Mouse (Mus musculus) forebrain, embryonic 10.5 days (tissue): ENCODE results near the gene Clstn3. TPM values are rescaled to one million over a fixed set of nuclear protein-coding genes. Genes with fewer than 3 reads are reported as not detected.

ENCODE experiments used
- DNase-seq: peaks from one replicate; pipeline ENCODE4 v3.0.0-alpha.2; 2017; ENCODE audit warnings: low spot score; ENCODE audit errors: extremely low spot score
- H3K27ac ChIP-seq: fragments of 300-500 bp; sonication (generic); 2 replicates; pipeline ENCODE4 v1.5.1; 2016; ENCODE audit warnings: mild to moderate bottlenecking
- H3K27me3 ChIP-seq: fragments of 300-500 bp; sonication (generic); 2 replicates; pipeline ENCODE4 v1.6.1; 2016; ENCODE audit warnings: mild to moderate bottlenecking; ENCODE audit not compliant: poor library complexity, severe bottlenecking
- H3K36me3 ChIP-seq: fragments of 300-500 bp; sonication (generic); replicated peaks from 2 replicates; pipeline ENCODE4 v1.6.1; 2016; ENCODE audit warnings: mild to moderate bottlenecking, moderate library complexity
- H3K4me1 ChIP-seq: fragments of 300-500 bp; sonication (generic); 2 replicates; pipeline ENCODE4 v1.6.1; 2016
- H3K4me3 ChIP-seq: fragments of 300-500 bp; sonication (generic); 2 replicates; pipeline ENCODE4 v1.5.1; 2016; ENCODE audit warnings: mild to moderate bottlenecking, moderate library complexity
- H3K9me3 ChIP-seq: fragments of 300-500 bp; sonication (generic); 2 replicates; pipeline ENCODE4 v1.6.1; 2016; ENCODE audit warnings: mild to moderate bottlenecking, moderate library complexity
- WGBS: fragments of 180-500 bp; shearing (Covaris S2); methylation state at CpG from one replicate; pipeline ENCODE4 v1.1.7; 2016; 5-methylcytosine and 5-hydroxymethylcytosine counted together
- polyA plus RNA-seq: library from polyadenylated mRNA; unstranded; fragments of >200 nt; fragmentation: Nextera tagmentation; extraction: Ambion mirVana; gene quantifications from 2 replicates; pipeline ENCODE4 v1.2.1, GENCODE M21; 2016

Clstn3 gene
- polyA plus RNA-seq, 1 experiment from 2014 or later = 10.6 TPM

- Histone ChIP-seq H3K4me1 (no peaks in the 10 kb centered on the region), H3K36me3 (0 out of 2 replicates have a peak, but pooled peaks cover 2% of the 10 kb centered on the region), H3K27me3 (peaks cover 3% of the 10 kb centered on the region), H3K27ac (no peak overlapping the region), H3K9me3 (no peaks in the 10 kb centered on the region), H3K4me3 (no peak overlapping the region)
- WGBS = 90% methylated on average over 5 of the region's 5 CpGs
- no peak for DNase-seq
Measured at GRCm38 (mm10) chr6:124457827-124458226, 6.8 kb downstream of the Clstn3 start.

DNA sequence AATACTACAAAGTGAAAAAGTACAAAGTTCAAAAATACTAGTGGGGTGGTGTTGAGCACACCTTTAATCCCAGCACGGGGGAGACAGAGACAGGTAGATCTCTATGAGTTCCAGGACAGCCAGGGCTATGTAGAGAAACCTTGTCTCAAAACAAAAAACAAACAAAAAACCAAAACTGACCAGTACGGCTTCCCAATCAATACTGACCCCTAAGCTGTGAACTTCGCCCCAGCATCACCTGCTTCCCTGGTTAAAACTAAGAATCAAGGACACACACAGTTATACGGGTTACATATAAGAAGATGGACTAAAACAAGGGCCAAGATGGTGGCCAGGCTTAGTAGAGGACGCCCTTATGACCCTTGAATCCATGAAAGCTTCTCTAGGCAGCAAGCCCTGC is 8.4 kb downstream of the Clstn3 start:
- 95% methylated on average over 5 of the region's 5 CpGs for WGBS
- H3K4me1 ChIP-seq = no peaks in the 10 kb centered on the region
- no peaks in the 10 kb centered on the region for H3K9me3 ChIP-seq
- H3K27me3 ChIP-seq = no peaks in the 10 kb centered on the region
- 0 out of 2 replicates have a peak, but pooled peaks cover 2% of the 10 kb centered on the region for H3K36me3 ChIP-seq
- no peak for DNase-seq
- no peak overlapping the region for H3K27ac ChIP-seq
- H3K4me3 ChIP-seq = no peak overlapping the region

DNA sequence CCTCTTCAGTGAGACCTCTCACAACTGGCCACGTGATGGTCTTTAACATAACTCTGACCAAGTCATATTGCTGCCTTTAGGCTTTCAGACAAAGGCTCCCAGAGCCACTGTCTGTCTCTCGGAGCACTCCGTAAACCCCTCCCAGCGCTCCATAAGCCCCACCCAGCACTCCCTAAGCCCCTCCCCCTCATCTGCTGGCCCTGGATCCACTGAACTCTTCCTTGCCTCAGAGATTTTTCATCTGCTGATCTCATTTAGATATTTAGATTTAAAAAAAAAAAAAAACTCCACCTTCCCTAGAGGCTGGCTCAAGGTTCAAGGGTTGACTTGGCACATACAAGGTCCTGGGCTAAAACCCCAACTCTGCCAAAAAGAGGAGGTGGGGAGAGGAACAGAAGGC is 10.8 kb downstream of the Clstn3 start:
- H3K27me3 ChIP-seq = no peaks in the 10 kb centered on the region
- H3K27ac ChIP-seq = no peak overlapping the region
- no peak overlapping the region for H3K4me3 ChIP-seq
- H3K4me1 ChIP-seq = no peaks in the 10 kb centered on the region
- 52% methylated on average over 4 of the region's 4 CpGs for WGBS
- H3K36me3 ChIP-seq = 0 out of 2 replicates have a peak, but pooled peaks cover 2% of the 10 kb centered on the region
- DNase-seq = no peak
- H3K9me3 ChIP-seq = no peaks in the 10 kb centered on the region

- Histone ChIP-seq H3K4me3 (no peak overlapping the region), H3K9me3 (no peaks in the 10 kb centered on the region)
Measured at GRCm38 (mm10) chr6:124451995-124452394, 12.6 kb downstream of the Clstn3 start.

DNA sequence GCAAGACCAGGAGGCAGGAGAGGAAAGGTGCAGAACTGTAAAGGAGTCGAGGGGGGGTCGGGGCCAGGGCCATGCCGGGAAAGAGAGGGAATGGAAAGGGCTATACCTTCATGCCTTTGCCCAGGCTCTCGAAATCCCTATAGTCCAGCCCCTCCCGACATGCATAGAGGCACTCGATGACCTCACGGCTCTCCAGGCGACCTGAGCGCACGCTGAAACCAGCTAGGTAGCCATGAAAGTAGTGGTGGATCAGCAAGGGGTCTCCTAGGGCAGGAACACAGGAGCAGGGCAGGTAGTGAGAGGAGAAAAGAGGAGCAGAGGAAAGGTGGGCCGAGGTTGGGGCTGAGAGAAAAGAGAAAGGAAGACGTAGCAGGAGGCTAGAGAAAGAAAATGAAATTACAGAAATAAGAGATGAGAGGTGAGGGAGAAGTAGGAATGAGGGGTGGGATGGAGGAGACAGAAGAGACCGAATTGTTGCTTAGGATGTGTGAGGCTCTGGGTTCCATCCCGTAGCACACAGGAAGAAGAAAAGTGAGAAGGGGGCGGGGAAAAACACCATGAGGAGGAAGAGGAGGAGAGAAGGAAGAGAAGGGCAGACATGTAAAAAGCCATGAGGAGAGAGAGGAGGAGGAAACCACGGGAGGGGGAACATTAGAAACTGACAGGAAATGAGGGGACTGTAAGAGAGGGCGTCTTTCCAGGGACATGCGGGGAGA is 14.8 kb downstream of the Clstn3 start:
- DNase-seq = no peak
- no peaks in the 10 kb centered on the region for H3K36me3 ChIP-seq
- H3K27me3 ChIP-seq = no peaks in the 10 kb centered on the region
- no peaks in the 10 kb centered on the region for H3K4me1 ChIP-seq
- WGBS = 86% methylated on average over 18 of the region's 18 CpGs
- no peaks in the 10 kb centered on the region for H3K9me3 ChIP-seq
- H3K27ac ChIP-seq = no peak overlapping the region
- no peak overlapping the region for H3K4me3 ChIP-seq

More at GRCm38 (mm10) chr6:124451995-124452394, 12.6 kb downstream of the Clstn3 start:
- H3K4me1 ChIP-seq = no peaks in the 10 kb centered on the region
- 75% methylated on average over 3 of the region's 3 CpGs for WGBS
- no peaks in the 10 kb centered on the region for H3K27me3 ChIP-seq
- no peaks in the 10 kb centered on the region for H3K36me3 ChIP-seq
- DNase-seq = no peak
- no peak overlapping the region for H3K27ac ChIP-seq

GRCm38 (mm10) chr6:124448959-124449667 is 15.5 kb downstream of the Clstn3 start:
- no peaks in the 10 kb centered on the region for H3K27me3 ChIP-seq
- H3K9me3 ChIP-seq = no peaks in the 10 kb centered on the region
- H3K4me1 ChIP-seq = no peaks in the 10 kb centered on the region
- DNase-seq = no peak
- H3K27ac ChIP-seq = no peak overlapping the region
- 95% methylated on average over 16 of the region's 16 CpGs for WGBS
- H3K4me3 ChIP-seq = no peak overlapping the region
- no peaks in the 10 kb centered on the region for H3K36me3 ChIP-seq

DNA sequence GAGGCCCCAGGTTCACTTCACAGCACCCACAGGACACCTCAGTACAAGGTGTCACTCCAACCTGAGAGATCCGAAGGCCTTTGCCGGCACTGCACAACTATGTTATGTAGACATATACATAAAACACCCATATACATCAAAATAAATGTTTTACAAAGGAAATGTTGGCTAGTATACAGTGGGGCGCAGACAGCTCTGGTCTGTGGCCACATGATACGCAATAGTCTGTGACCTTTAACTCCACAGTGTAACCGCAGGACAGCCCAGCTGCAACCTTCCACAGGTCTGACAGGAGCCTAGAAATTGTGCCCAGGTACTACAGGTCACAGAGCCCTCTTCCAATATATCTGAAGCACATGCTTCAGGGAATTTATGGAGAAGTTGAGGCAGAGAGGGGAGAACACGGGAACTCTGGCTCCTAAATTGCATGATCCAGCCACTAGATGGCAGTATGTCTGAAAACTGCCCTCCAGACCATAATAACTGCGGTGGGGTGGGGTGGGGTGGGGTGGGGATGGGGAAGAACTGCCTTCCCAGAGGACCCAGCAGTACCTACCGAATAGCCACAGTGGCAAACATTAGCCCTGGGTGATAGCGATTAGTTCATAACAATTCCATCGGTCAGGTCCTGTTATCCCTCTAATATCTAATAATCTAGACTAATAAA is 16.3 kb downstream of the Clstn3 start:
- no peaks in the 10 kb centered on the region for H3K27me3 ChIP-seq
- no peak overlapping the region for H3K27ac ChIP-seq
- 74% methylated on average over 10 of the region's 10 CpGs for WGBS
- no peaks in the 10 kb centered on the region for H3K9me3 ChIP-seq
- no peak for DNase-seq
- H3K4me1 ChIP-seq = no peaks in the 10 kb centered on the region
- no peak overlapping the region for H3K4me3 ChIP-seq
- no peaks in the 10 kb centered on the region for H3K36me3 ChIP-seq

- no peak for DNase-seq
- Histone ChIP-seq H3K27ac (no peak overlapping the region), H3K4me3 (no peak overlapping the region), H3K4me1 (no peaks in the 10 kb centered on the region), H3K36me3 (no peaks in the 10 kb centered on the region), H3K9me3 (no peaks in the 10 kb centered on the region), H3K27me3 (no peaks in the 10 kb centered on the region)
- 91% methylated on average over 2 of the region's 2 CpGs for WGBS
Measured at GRCm38 (mm10) chr6:124447356-124447755, 17.2 kb downstream of the Clstn3 start.

DNA sequence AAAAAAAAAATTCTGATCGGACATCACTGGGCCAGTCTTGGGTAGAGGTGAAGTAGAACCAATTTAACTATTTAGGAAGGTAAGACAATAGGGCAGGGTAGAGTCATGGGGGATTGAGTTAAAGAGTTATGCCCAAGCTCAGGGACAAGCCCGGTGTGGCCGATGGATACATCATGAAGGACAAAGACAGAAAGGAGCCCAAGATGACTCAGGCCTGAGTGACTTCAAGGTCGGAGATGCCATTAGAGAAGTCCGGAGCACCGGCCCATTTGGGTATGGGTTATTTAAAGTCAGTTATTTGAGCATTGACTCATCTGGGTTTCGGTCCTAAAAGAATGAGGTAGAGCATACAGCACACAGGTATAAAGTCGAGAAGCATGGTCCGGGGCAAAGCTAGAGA is 18.1 kb downstream of the Clstn3 start:
- H3K36me3 ChIP-seq = no peaks in the 10 kb centered on the region
- no peak overlapping the region for H3K27ac ChIP-seq
- H3K27me3 ChIP-seq = no peaks in the 10 kb centered on the region
- no peak overlapping the region for H3K4me3 ChIP-seq
- H3K4me1 ChIP-seq = no peaks in the 10 kb centered on the region
- no peaks in the 10 kb centered on the region for H3K9me3 ChIP-seq
- WGBS = 95% methylated on average over 9 of the region's 9 CpGs
- DNase-seq = no peak

DNA sequence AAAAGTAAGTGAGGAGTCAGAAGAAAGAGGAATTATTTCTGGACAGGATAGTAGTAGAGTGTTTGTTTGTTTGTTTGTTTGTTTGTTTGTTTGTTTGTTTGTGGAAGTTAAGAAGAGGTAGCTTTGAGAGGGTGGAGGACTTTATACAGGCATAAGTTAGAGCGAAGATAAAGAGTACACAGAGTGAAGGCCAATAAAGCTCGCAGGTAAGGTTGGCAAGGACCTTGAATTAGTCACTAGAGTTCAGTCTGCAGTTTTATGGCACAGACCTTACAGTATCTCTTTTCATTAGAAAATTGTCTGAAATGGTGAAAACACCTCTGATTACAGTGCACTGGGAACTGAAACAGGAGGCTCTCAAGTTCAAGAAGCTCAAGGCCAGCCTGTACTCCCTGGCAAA is 18.6 kb downstream of the Clstn3 start:
- H3K9me3 ChIP-seq = no peaks in the 10 kb centered on the region
- H3K27ac ChIP-seq = no peak overlapping the region
- no peaks in the 10 kb centered on the region for H3K36me3 ChIP-seq
- DNase-seq = no peak
- H3K27me3 ChIP-seq = no peaks in the 10 kb centered on the region
- WGBS = 91% methylated on average over 2 of the region's 2 CpGs
- no peak overlapping the region for H3K4me3 ChIP-seq
- H3K4me1 ChIP-seq = no peaks in the 10 kb centered on the region

DNA sequence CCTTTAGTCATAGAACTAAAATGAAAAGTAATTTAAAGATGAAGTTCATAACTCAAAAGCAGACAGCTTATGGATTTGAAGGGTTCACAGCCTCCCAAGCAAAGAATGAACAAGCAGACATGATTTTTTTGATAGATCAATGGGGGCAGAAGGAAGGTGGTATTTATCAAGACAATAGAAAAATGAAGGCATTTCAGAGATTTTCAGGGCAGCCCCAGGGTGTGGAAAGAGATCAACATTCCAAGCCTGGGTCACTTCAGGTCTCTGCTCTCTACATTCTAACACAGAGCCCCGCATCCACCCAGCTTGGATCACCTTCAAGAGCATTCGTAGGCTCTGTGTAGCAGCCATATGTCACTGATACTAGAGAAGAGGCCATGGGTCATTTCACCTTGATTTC is 21.3 kb downstream of the Clstn3 start:
- no peaks in the 10 kb centered on the region for H3K4me1 ChIP-seq
- no peaks in the 10 kb centered on the region for H3K27me3 ChIP-seq
- DNase-seq = no peak
- no peaks in the 10 kb centered on the region for H3K36me3 ChIP-seq
- no peaks in the 10 kb centered on the region for H3K9me3 ChIP-seq
- H3K4me3 ChIP-seq = no peak overlapping the region
- no peak overlapping the region for H3K27ac ChIP-seq
- WGBS = 93% methylated on average over 2 of the region's 2 CpGs

GRCm38 (mm10) chr6:124436245-124436644 is 28.3 kb downstream of the Clstn3 start:
- H3K27ac ChIP-seq = no peak overlapping the region
- no peaks in the 10 kb centered on the region for H3K36me3 ChIP-seq
- WGBS = 74% methylated on average over 7 of the region's 7 CpGs
- no peak for DNase-seq
- H3K4me1 ChIP-seq = peaks cover 7% of the 10 kb centered on the region
- H3K4me3 ChIP-seq = no peak overlapping the region
- H3K27me3 ChIP-seq = no peaks in the 10 kb centered on the region
- H3K9me3 ChIP-seq = no peaks in the 10 kb centered on the region

DNA sequence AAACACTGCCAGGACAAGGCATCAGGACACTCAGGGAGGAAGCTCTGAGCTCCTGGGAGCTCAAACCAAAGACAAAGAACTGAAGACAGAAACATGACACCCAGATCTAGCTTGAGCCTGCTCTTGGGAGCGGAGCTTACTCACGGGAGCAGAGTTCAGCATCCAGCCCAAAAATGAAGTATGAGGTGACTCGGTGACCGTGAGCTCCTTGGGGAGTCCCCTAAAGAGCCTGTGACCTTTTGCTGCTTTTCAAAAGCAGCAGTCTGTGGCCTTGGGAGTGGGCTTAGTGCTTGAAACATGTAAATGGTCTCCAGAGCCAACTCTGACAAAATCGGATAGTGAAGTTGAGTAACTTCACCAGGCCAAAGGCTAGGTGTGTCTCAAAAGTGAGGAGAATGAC is 29.4 kb downstream of the Clstn3 start:
- DNase-seq = no peak
- no peaks in the 10 kb centered on the region for H3K9me3 ChIP-seq
- H3K4me3 ChIP-seq = no peak overlapping the region
- H3K27me3 ChIP-seq = no peaks in the 10 kb centered on the region; the same call in 1 of the 2 replicates
- 71% methylated on average over 5 of the region's 5 CpGs for WGBS
- peaks cover 18% of the 10 kb centered on the region for H3K4me1 ChIP-seq
- H3K36me3 ChIP-seq = no peaks in the 10 kb centered on the region
- no peak overlapping the region for H3K27ac ChIP-seq
